Mouse (Mus musculus): ENCODE results near the gene Nktr. TPM values are rescaled to one million over a fixed set of nuclear protein-coding genes. Genes with fewer than 3 reads are reported as not detected.

Nktr gene
- polyA plus RNA-seq, 1 experiment from 2014 or later = 88.1 TPM

DNA sequence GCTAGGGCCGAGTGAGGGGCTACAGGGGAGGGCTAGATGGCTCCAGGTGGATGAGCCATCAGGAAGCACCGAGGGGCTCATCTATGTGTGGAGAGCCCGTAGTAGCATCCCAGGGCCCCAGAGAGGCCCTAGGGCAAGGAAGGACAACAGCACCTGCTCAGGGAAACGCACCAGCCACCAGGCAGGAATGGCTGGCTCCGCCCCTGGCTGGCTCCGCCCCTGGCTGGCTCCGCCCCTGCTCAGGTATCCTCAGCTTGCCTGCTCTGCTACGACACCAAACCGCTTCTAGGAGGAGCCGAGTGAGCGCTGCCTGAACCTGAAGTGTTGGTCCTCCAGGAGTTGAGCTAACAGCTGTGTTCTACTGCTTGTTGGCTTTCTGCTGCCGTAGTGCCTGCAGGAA, 78.8 kb downstream of the Nktr start:
- Histone ChIP-seq H3K36me3 (ENCODE audit: control insufficient read depth, insufficient read depth, low read length) (no peaks in the 10 kb centered on the region), H3K4me2 (replicated peaks; ENCODE audit: low read depth, low read length) (peak overlapping the region; percentile 8; the same call in 1 of the 2 replicates), H3K27me3 (ENCODE audit: control insufficient read depth, insufficient read depth, low read length) (no peaks in the 10 kb centered on the region), H3K9me3 (ENCODE audit: control insufficient read depth, low read depth, low read length) (no peaks in the 10 kb centered on the region), H3K27ac (ENCODE audit: low read length) (no peak overlapping the region), H3K4me1 (ENCODE audit: control insufficient read depth, insufficient read depth, low read length) (no peaks in the 10 kb centered on the region), H3K4me3 (ENCODE audit: low read depth, low read length) (no peak overlapping the region), H3K9ac (replicated peaks; ENCODE audit: low read depth, low read length) (no peak overlapping the region)
- ATAC-seq (ENCODE audit: insufficient number of reproducible peaks, insufficient read depth, low FRiP score, low read depth) = peak; percentile 70
- WGBS = 13% methylated on average over 12 of the region's 12 CpGs

DNA sequence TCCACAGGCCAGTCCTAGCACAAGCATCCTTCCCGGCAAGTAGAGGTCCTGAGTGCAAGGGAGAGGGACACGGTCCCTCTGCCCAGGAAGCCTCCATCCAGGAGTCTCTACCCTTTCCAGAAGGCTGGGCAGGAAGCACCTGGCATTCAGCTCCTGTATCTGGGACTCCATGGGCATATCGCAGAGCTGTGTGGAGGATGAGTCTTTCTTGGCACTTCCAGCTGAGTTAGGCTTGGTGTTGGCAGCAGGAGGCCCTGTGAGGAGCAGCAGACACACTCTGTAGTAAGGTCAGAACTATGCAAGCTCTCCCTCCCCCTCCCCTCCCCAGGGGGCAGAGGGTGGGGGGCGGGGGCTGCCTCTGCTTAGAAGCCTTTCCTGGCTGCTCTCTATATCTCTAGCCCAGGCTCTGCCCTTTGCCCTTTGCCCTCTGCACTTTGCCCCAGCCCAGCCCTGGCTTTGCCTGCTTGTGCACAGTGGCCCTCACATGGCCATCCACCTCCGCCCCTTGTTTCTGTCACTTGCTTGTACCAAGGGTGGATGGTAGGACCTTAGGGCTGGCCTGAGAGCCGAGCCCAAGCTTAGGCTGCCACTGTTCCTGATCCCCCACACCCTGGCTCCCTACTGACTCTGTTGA, 80.0 kb downstream of the Nktr start:
- no peaks in the 10 kb centered on the region for H3K27me3 ChIP-seq (ENCODE audit: control insufficient read depth, insufficient read depth, low read length)
- H3K4me1 ChIP-seq (ENCODE audit: control insufficient read depth, insufficient read depth, low read length) = no peaks in the 10 kb centered on the region
- WGBS = 45% methylated on average over 6 of the region's 6 CpGs
- H3K9ac ChIP-seq (replicated peaks; ENCODE audit: low read depth, low read length) = no peak overlapping the region
- no peak for ATAC-seq (ENCODE audit: insufficient number of reproducible peaks, insufficient read depth, low FRiP score, low read depth)
- no peak overlapping the region for H3K4me3 ChIP-seq (ENCODE audit: low read depth, low read length)
- H3K9me3 ChIP-seq (ENCODE audit: control insufficient read depth, low read depth, low read length) = no peaks in the 10 kb centered on the region
- H3K4me2 ChIP-seq (replicated peaks; ENCODE audit: low read depth, low read length) = no peak overlapping the region
- H3K27ac ChIP-seq (ENCODE audit: low read length) = no peak overlapping the region
- H3K36me3 ChIP-seq (ENCODE audit: control insufficient read depth, insufficient read depth, low read length) = no peaks in the 10 kb centered on the region

DNA sequence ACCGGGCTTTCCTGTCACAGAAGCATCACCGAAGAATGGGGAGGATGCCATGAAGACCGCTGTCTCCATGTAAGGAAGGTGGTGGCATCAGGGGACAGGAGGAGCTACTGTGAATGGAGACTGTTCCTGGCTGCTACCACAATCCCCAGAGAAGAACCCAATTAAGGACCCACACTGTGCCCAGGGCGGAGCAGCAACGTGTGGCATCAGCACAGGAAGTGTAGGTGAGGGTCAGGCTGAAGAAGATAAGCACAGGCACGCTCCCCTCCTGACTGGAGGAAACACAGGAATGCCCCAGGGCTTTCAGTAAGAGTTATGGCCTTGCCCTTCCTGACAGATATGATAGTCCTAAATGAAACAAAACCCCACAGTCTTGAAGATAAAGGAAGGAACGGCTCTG, 83.8 kb downstream of the Nktr start:
- H3K4me1 ChIP-seq (ENCODE audit: control insufficient read depth, insufficient read depth, low read length) = no peaks in the 10 kb centered on the region
- 46% methylated on average over 7 of the region's 7 CpGs for WGBS

More for the DNA sequence above, 83.8 kb downstream of the Nktr start:
- H3K9ac ChIP-seq (replicated peaks; ENCODE audit: low read depth, low read length) = no peak overlapping the region
- H3K9me3 ChIP-seq (ENCODE audit: control insufficient read depth, low read depth, low read length) = no peaks in the 10 kb centered on the region
- H3K4me2 ChIP-seq (replicated peaks; ENCODE audit: low read depth, low read length) = no peak overlapping the region
- ATAC-seq (ENCODE audit: insufficient number of reproducible peaks, insufficient read depth, low FRiP score, low read depth) = no peak
- no peaks in the 10 kb centered on the region for H3K27me3 ChIP-seq (ENCODE audit: control insufficient read depth, insufficient read depth, low read length)
- no peaks in the 10 kb centered on the region for H3K36me3 ChIP-seq (ENCODE audit: control insufficient read depth, insufficient read depth, low read length)
- H3K4me3 ChIP-seq (ENCODE audit: low read depth, low read length) = no peak overlapping the region
- H3K27ac ChIP-seq (ENCODE audit: low read length) = no peak overlapping the region

Other genes starting within 250 kb of the Nktr start
- 2.6 and 3.0 TPM in 2 replicates for gene Cck, start 223.5 kb upstream of the Nktr start, polyA plus RNA-seq (2014; fragmentation: Nextera tagmentation; extraction: Ambion mirVana)
- 0.55 TPM in 1 of 2 replicates, not detected in the other for gene Lyzl4, start 77.1 kb upstream of the Nktr start, polyA plus RNA-seq (2014; fragmentation: Nextera tagmentation; extraction: Ambion mirVana)
- gene Vipr1, start 76.5 kb upstream of the Nktr start, polyA plus RNA-seq (2014; fragmentation: Nextera tagmentation; extraction: Ambion mirVana) = 0.29 and 0.46 TPM in 2 replicates
- 10.1 and 12.4 TPM in 2 replicates for gene Sec22c, start 13.7 kb upstream of the Nktr start, polyA plus RNA-seq (2014; fragmentation: Nextera tagmentation; extraction: Ambion mirVana)
- gene Ss18l2, start 8.8 kb upstream of the Nktr start, polyA plus RNA-seq (2014; fragmentation: Nextera tagmentation; extraction: Ambion mirVana) = 136 TPM in 2 replicates
- gene Zfp651, start 40.2 kb downstream of the Nktr start, polyA plus RNA-seq (2014; fragmentation: Nextera tagmentation; extraction: Ambion mirVana) = 12.5 and 13.7 TPM in 2 replicates
- 0.17 and 0.57 TPM in 2 replicates for gene Klhl40, start 58.4 kb downstream of the Nktr start, polyA plus RNA-seq (2014; fragmentation: Nextera tagmentation; extraction: Ambion mirVana)
- 0.78 and 1.1 TPM in 2 replicates for gene Hhatl, start 73.3 kb downstream of the Nktr start, polyA plus RNA-seq (2014; fragmentation: Nextera tagmentation; extraction: Ambion mirVana)
- 1.4 TPM in 2 replicates for gene Ccdc13, start 120.3 kb downstream of the Nktr start, polyA plus RNA-seq (2014; fragmentation: Nextera tagmentation; extraction: Ambion mirVana)
- gene Higd1a, start 139.2 kb downstream of the Nktr start, polyA plus RNA-seq (2014; fragmentation: Nextera tagmentation; extraction: Ambion mirVana) = 289 and 309 TPM in 2 replicates
- gene Ackr2, start 179.2 kb downstream of the Nktr start, polyA plus RNA-seq (2014; fragmentation: Nextera tagmentation; extraction: Ambion mirVana) = 0.25 and 0.32 TPM in 2 replicates
- not detected in 2 replicates for gene Cyp8b1, start 197.1 kb downstream of the Nktr start, polyA plus RNA-seq (2014; fragmentation: Nextera tagmentation; extraction: Ambion mirVana)
- 4.0 and 4.4 TPM in 2 replicates for gene Fam198a, start 231.8 kb downstream of the Nktr start, polyA plus RNA-seq (2014; fragmentation: Nextera tagmentation; extraction: Ambion mirVana)